Mouse (Mus musculus) embryonic fibroblast, embryonic 13.5 days (primary cell): ENCODE results near the gene Zfp287. TPM values are rescaled to one million over a fixed set of nuclear protein-coding genes. Genes with fewer than 3 reads are reported as not detected.

Experiments used
- H3K27ac ChIP-seq: 2 replicates; pipeline ENCODE4 v1.5.1; 2012; ENCODE audit warnings: low read length, control low read depth, inconsistent platforms; ENCODE audit not compliant: insufficient read depth
- H3K4me1 ChIP-seq: 2 replicates; pipeline ENCODE4 v1.6.1; 2011; ENCODE audit warnings: low read length; ENCODE audit not compliant: control insufficient read depth, insufficient read depth
- H3K4me3 ChIP-seq: 2 replicates; pipeline ENCODE4 v1.5.1; 2011; ENCODE audit warnings: mild to moderate bottlenecking, control low read depth, low read length; ENCODE audit not compliant: insufficient read depth
- CTCF ChIP-seq: IDR thresholded peaks from 2 replicates; pipeline ENCODE4 v1.5.1; 2011; ENCODE audit warnings: mild to moderate bottlenecking, control low read depth, low read length, moderate library complexity, borderline replicate concordance; ENCODE audit not compliant: insufficient read depth
- POLR2A ChIP-seq: IDR thresholded peaks from 2 replicates; pipeline ENCODE4 v1.6.1; 2011; ENCODE audit warnings: low read depth, mild to moderate bottlenecking, control low read depth, low read length, moderate library complexity
- polyA plus RNA-seq: library from polyadenylated mRNA; stranded (reverse); fragments of >200 nt; gene quantifications from 2 replicates; pipeline ENCODE4 v1.2.4, GENCODE M21; 2011; ENCODE audit warnings: low read depth; ENCODE audit not compliant: missing spikeins, insufficient read length

The Zfp287 gene
- polyA plus RNA-seq, 1 experiment = 8.0 TPM

GRCm38 (mm10) chr11:62706141-62706540, 25.6 kb downstream of the Zfp287 start:
- TF ChIP-seq POLR2A (no peak), CTCF (no peak)
- no peaks in the 10 kb centered on the region for H3K4me1 ChIP-seq
- no peak overlapping the region for H3K4me3 ChIP-seq
- no peak overlapping the region for H3K27ac ChIP-seq

GRCm38 (mm10) chr11:62701218-62701617, 30.5 kb downstream of the Zfp287 start:
- TF ChIP-seq POLR2A = no peak
- TF ChIP-seq CTCF = no peak
- Histone ChIP-seq H3K27ac (no peak overlapping the region), H3K4me1 (no peaks in the 10 kb centered on the region), H3K4me3 (no peak overlapping the region)

GRCm38 (mm10) chr11:62699749-62700148, 32.0 kb downstream of the Zfp287 start:
- H3K4me3 ChIP-seq = no peak overlapping the region
- no peak for TF ChIP-seq CTCF
- TF ChIP-seq POLR2A = no peak

GRCm38 (mm10) chr11:62695126-62695525, 36.6 kb downstream of the Zfp287 start:
- Histone ChIP-seq H3K27ac (no peak overlapping the region), H3K4me3 (no peak overlapping the region), H3K4me1 (no peaks in the 10 kb centered on the region)
- TF ChIP-seq CTCF (no peak), POLR2A (no peak)

More at GRCm38 (mm10) chr11:62699749-62700148, 32.0 kb downstream of the Zfp287 start:
- Histone ChIP-seq H3K4me1 (no peaks in the 10 kb centered on the region), H3K27ac (no peak overlapping the region)

GRCm38 (mm10) chr11:62693299-62694184, 38.2 kb downstream of the Zfp287 start:
- TF ChIP-seq POLR2A (no peak), CTCF (peak; percentile 23; the same call in 1 of the 2 replicates)
- H3K4me1 ChIP-seq = no peaks in the 10 kb centered on the region
- no peak overlapping the region for H3K4me3 ChIP-seq
- H3K27ac ChIP-seq = no peak overlapping the region

- Histone ChIP-seq H3K4me1 (no peaks in the 10 kb centered on the region), H3K27ac (no peak overlapping the region), H3K4me3 (no peak overlapping the region)
- TF ChIP-seq POLR2A = no peak
Observed at GRCm38 (mm10) chr11:62691592-62691991, 40.1 kb downstream of the Zfp287 start.

GRCm38 (mm10) chr11:62679954-62680353, 51.8 kb downstream of the Zfp287 start:
- Histone ChIP-seq H3K27ac (no peak overlapping the region), H3K4me3 (no peak overlapping the region), H3K4me1 (no peaks in the 10 kb centered on the region)
- TF ChIP-seq CTCF (no peak), POLR2A (no peak)

- TF ChIP-seq POLR2A (no peak), CTCF (no peak)
- Histone ChIP-seq H3K4me3 (no peak overlapping the region), H3K4me1 (no peaks in the 10 kb centered on the region), H3K27ac (no peak overlapping the region)
Observed at GRCm38 (mm10) chr11:62678778-62679354, 52.8 kb downstream of the Zfp287 start.

GRCm38 (mm10) chr11:62676290-62676596, 55.5 kb downstream of the Zfp287 start:
- H3K27ac ChIP-seq = no peak overlapping the region
- H3K4me1 ChIP-seq = no peaks in the 10 kb centered on the region
- H3K4me3 ChIP-seq = no peak overlapping the region
- no peak for TF ChIP-seq CTCF
- no peak for TF ChIP-seq POLR2A
